Mouse (Mus musculus) heart, adult 11 months (tissue): ENCODE data around the gene Nckap1l.
"Not testable (repeated sequence)": the region's sequence is repeated elsewhere in the genome, so short reads cannot be mapped to it uniquely, and the experiment has no call there.

Experiments
- DNase-seq: peaks from one replicate; pipeline ENCODE4 v3.0.0; 2022

Nckap1l gene

DNA sequence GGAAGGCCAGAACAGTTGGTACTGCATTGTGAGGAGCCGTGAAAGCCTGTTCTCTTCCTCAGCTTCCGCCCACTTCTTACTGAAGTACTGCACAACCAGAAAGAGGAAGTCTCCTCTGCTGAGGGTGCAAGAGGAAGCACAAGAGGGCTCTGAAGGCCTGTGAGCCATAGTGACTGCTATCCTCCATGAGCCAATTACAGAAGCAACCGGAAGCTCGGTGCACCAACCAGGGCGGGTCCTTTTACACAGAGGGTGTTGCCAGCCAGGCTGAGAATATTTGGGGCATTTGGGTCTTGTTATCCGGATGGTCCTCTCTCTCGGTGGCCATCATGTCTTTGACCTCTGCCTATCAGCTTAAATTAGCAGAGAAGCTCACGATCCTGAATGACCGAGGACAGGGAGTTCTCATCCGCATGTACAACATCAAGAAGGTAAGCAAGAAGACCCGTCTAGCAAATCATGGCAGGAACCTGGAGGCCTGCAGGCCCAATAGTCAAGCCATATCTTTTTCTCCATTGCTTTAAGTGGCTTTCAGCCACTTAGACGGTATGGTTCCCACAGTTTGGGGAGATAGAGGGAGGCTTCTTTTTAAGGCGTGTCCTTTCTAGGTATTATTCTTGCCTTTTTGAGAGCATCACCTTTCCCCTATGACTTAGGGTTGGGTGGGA lies at the start of gene Nckap1l:
TSS of gene Nckap1l (plus strand) at position 244 of the 668 bp plus-strand sequence.
- peak; percentile 99 for DNase-seq

- not testable (repeated sequence) for DNase-seq
Measured at GRCm38 (mm10) chr15:103405586-103405985, 48.0 kb upstream of the Nckap1l start.

GRCm38 (mm10) chr15:103427017-103427416 lies 26.6 kb upstream of the Nckap1l start:
- no peak for DNase-seq

GRCm38 (mm10) chr15:103430241-103430640 lies 23.4 kb upstream of the Nckap1l start, which contains the start of gene Gtsf1:
Gene Gtsf1 (minus strand): TSS chr15:103430470.
- DNase-seq, result no peak

DNA sequence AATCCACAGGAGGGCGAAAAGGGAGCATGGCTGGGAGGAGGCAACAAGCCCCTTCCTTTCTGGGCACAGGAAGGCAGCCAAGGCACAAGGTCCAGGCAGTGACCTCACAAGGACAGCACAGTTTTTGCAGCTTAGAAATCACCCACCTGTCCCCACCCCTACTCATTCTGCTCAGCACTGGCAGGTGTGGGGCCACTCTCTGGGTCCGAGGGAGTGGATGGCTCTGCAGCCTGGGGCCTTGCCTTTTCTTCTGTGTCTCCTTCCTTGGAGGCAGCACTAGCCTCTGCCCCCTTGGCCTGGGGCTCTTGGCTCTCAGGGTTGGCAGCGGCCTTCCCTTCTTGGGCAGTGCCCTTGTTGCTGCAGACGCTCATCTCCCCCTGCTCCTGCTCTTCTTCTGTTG lies 7.6 kb upstream of the Nckap1l start:
- DNase-seq, result peak; percentile 82

DNA sequence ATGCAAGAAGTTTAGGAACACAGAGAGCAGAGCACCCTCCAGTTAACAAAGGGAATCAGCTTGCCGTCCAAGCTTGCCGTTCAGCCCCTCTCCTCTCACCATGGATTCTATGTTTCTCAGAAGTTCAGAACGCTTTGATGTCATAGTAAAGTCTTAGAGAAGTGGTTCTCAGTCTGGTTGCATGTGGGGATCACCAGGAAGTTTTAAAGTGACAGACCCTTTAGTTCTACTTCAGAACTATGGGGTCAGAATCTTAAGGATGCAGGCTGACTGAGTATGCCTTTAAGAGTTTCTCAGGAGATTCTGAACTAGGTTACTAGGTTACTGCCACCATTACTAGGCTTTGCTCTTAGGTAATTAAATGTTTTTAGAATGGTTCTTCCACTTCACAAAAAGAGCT lies 5.2 kb upstream of the Nckap1l start, which contains the start of gene Gtsf2:
TSS of gene Gtsf2 (minus strand) at position 101 of the 400 bp plus-strand sequence.
- DNase-seq, result peak; percentile 5

- peak; percentile 52 for DNase-seq
Measured at GRCm38 (mm10) chr15:103454449-103454848, 855 bp downstream of the Nckap1l start.

- DNase-seq, result peak; percentile 96
Measured at GRCm38 (mm10) chr15:103462539-103463261, 9.1 kb downstream of the Nckap1l start.

- DNase-seq, result peak; percentile 56
Measured at GRCm38 (mm10) chr15:103471488-103472194, 18.0 kb downstream of the Nckap1l start.

GRCm38 (mm10) chr15:103472265-103472664 lies 18.7 kb downstream of the Nckap1l start:
- peak; percentile 10 for DNase-seq

GRCm38 (mm10) chr15:103473182-103473581 lies 19.6 kb downstream of the Nckap1l start:
- no peak for DNase-seq

- peak; percentile 64 for DNase-seq
Measured at GRCm38 (mm10) chr15:103473769-103474168, 20.2 kb downstream of the Nckap1l start.

GRCm38 (mm10) chr15:103479080-103479606 lies 25.5 kb downstream of the Nckap1l start:
- DNase-seq, result peak; percentile 49

DNA sequence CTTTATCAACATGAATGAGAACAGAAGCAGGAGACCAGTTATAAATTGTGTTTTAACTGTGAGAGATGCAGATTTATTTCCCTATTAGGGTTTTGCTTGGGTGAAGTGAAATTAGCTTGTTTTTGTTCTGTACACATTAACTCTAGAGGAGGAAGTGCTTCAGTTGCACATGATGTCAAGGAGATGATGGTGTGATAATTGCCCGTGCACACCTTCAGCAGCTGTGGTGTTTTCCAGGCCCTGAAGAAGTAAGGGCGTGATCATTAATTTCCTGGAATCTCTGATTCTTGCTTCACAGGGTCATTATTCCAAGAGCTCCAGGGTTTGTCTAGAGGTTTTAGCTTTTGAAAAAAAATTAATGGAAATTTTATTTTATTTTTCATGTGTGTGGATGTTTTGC lies 26.5 kb downstream of the Nckap1l start:
- DNase-seq, result peak; percentile 31

GRCm38 (mm10) chr15:103482488-103482887 lies 28.9 kb downstream of the Nckap1l start:
- peak; percentile 18 for DNase-seq

DNA sequence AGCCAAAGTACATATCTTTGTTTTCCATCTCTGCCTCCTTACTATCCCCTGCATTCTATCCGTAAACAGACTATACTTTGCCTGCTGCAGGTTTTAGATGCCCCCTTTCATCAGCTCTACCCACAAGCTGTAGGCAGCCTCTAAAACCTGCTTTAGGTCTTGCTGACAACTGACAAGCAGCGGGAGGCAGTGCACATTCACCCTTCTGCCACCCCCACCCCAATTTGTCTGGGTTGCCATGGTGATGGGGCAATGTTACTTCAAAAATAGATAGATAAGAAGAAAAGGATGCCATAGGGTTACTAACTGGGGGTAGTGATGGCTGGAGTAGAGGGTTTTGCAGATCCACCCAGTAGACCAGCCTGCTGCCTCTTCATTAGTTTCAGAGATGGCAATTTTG lies 30.9 kb downstream of the Nckap1l start:
- no peak for DNase-seq

DNA sequence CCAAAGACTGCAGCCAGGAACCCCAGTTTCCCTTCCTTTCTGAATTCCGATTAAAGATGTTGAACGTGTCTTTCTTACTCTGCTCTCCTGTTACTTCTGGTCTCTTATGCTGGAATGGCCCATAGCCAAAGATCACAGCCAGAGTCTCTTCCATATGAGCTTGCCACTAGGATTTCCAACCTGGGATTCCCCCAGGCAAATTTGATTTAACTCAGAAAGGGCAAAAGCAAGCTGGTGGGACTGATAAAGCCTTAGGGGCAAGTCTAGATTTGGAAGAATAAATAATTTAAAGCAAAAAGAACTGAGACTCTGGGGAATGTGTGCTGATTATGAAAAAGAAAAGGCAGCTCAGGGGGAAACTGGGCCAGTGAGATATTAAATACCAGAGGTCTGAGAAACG lies 31.5 kb downstream of the Nckap1l start:
- DNase-seq, result no peak

- no peak for DNase-seq
Measured at GRCm38 (mm10) chr15:103486658-103487057, 33.1 kb downstream of the Nckap1l start.

GRCm38 (mm10) chr15:103488336-103488735 lies 34.7 kb downstream of the Nckap1l start:
- DNase-seq, result no peak

DNA sequence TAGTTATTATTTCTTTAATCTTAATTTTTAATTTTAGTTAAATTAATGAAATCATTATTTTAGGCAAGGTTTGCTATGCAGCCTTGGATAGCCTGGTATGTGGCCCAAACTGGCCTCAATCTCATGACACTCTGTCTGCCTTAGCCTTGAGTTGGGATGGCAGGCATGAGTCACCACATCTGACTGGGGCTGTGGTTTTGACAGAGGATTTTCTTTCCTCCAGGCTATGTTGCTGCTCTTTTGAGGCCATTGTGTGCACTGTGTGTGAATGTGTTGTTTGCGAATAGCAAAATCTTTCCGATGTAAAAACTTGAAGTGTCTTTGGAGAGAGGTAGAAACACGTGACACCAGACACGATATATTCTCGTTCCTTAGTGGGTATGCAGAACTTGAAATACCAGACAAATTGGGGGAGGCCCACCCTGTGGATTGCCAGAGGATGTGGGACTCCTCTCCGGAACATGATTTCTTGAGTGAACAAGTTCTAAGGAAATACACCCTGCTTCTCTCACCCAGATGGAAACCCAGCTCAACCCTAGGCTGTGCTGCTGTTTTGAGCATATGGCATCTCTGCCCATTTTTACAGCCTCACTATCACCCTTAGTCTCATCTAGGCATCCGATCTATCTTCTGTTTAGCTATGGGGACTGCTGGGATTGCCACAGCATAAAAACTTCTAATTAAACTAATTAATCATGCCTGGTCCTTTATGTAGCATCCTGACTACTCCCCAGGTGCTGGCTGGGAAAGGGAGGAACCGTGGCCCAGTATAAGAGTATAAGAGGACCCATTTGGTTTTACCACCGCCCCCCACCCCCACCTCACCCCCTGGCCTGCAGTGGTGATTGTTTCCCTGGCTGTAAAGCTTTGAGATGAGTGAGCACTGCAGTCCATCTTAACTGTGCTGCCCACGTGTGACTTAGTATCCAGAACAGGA lies 42.9 kb downstream of the Nckap1l start:
- no peak for DNase-seq

DNA sequence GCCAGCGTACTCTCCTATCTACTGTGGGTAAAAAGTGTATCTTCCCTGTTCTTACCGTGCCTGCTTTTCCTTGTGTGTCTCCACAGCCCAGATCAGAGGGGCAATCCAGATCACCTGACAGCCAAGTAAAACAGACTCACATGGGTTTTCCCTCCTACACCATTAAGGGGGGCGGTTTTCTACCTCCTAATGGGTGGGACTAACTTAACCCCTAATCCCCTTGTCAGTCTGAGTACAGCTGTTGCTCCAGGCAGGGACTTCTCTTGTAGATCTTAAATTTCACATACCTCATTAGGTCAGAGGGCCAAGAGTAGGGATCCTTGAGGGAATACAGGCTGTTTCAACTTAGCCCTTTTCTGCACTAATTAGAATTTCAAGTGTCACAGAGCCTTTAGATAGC lies 44.6 kb downstream of the Nckap1l start:
- no peak for DNase-seq

GRCm38 (mm10) chr15:103500723-103501122 lies 47.1 kb downstream of the Nckap1l start:
- DNase-seq, result no peak
